Mouse (Mus musculus) brain, embryonic 14.5 days (tissue): Measurements from ENCODE around the gene Trim9.

Experiments
- CTCF ChIP-seq: fragments of 200-500 bp; IDR thresholded peaks from 2 replicates; pipeline ENCODE4 v1.5.1; 2012; ENCODE audit warnings: inconsistent platforms, mild to moderate bottlenecking, moderate library complexity, borderline replicate concordance; ENCODE audit not compliant: insufficient read depth, insufficient read length; ENCODE audit errors: extremely low read depth
- POLR2A ChIP-seq: fragments of 200-500 bp; IDR thresholded peaks from 2 replicates; pipeline ENCODE4 v1.6.1; 2012; ENCODE audit warnings: mild to moderate bottlenecking, inconsistent platforms, borderline replicate concordance; ENCODE audit not compliant: poor library complexity, insufficient read depth, insufficient read length, severe bottlenecking; ENCODE audit errors: extremely low read depth

- TF ChIP-seq POLR2A: no peak
- TF ChIP-seq CTCF: no peak
These were observed 64.2 kb downstream of the Trim9 start for GRCm38 (mm10) chr12:70283116-70283731.
